Mouse (Mus musculus) adrenal gland, adult 8-10 months (tissue): Measurements from ENCODE around the gene Hbb-bt. TPM values are rescaled to one million over a fixed set of nuclear protein-coding genes. Genes with fewer than 3 reads are reported as not detected.
"Not testable (repeated sequence)": the region's sequence is repeated elsewhere in the genome, so short reads cannot be mapped to it uniquely, and the experiment has no call there.

Source experiments
- DNase-seq: peaks from one replicate; pipeline ENCODE4 v3.0.0; 2022
- total RNA-seq, 4 experiments: library from RNA; stranded (reverse); gene quantifications; 2 replicates each; pipeline ENCODE4 v1.2.4; 2022

Gene Hbb-bt
- total RNA-seq, 4 experiments from 2014 or later, result 78.2 to 176 (median 90.4) TPM

DNA sequence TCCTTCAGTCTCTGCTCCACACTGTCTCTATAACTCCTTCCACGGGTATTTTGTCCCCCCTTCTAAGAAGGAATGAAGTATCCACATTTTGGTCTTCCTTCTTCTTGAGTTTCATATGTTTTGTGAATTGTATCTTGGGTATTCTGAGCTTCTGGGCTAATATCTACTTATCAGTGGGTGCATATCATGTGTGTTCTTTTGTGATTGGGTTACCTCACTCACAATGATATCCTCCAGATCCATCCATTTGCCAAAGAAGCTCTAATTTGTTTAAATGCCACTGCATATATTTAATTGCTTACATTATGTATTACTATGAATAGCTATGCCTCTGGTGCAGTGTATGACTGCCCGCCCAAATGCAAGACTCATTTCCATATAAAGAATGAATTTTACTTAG is 5.7 kb downstream of the Hbb-bt start:
- DNase-seq, result not testable (repeated sequence)

DNA sequence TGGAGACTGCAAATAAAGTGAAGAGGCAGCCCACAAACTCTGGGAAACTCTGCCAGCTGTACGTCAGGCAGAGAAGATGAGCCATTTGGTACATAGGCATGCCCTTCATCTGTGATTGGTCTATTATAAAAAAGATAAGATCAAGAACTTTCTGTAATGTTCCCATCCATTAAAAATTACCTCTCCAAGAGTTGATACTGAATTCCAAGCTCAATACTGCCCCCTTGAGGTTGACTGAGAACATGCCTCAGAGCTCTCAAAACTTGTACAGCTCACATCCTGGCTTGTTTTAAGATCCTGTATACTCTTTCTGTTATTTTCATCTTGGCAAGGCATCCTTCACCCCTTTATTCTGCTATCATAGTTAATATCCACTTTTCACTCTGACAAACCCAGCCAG is 6.9 kb downstream of the Hbb-bt start:
- DNase-seq, result no peak

DNA sequence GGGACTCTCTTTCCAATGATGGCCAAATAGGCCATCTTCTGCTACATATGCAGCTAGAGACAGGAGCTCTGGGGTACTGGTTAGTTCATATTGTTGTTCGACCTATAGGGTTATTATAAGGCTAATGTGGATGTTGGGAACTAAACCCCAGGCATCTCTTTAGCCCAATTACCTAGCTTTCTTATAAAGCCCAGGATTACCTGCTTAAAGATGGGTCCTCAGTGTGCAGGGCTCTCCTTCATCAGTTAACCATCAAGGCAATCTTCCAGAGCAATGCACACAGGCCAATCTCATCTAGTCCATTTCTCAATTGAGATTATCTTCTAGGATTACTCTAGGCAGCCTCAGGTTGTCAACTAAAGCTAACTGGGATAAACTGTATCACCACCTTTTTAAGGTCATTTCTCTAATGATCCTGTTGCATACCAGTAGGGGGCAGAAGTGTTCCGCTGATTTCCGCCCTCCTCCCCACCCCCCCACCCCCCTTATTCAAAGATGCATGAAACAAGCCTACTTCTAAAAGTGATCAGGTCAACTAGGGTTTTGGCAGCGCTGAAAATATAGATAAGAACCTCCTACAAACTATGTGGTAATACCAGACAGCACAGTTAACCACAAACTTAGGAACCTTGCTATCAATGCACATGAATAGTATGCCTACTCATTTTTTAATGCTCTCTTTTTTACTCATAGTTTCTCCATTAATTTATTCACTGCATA is 21.0 kb downstream of the Hbb-bt start:
- no peak for DNase-seq

DNA sequence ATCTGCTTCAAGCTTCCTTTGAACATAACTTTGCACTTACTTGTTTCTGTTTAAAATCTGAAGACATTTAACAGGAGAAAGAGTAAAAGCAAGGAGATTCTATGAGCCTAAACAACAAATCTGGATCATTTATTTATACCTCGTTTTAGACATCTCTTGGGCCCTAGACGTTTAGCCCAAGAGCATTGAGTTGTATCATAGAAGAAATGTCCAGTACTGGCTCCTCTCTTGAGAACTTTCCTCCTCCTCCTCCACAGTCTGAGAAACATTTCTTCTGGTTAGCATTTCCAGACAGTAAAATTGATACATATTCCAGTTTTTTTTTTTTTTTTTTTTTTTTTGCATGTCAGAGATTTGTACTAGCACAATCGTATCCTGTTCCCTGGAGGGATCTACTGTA is 22.1 kb downstream of the Hbb-bt start, which contains the start of gene Olfr67:
Olfr67 (minus strand) TSS at position 101 of the 400 bp plus-strand sequence.
- DNase-seq, result no peak

DNA sequence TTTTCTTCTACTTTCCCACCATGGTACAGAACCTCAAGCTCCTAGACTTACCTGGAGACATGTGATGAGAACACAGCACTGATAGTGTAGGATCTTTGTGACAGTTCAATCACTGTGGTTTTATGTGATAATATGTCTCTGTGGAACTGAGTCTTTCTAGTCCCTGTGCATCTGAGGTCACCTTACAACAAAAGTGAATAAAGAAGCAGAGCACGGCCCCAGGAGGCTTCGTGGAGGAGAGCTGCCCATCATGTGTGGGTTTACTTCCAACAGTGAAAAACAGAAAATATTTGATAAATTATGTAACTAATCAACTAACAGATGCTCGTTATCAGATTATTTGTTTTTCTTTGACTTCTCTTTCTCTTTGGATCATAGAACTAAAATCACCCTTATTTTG is 34.2 kb downstream of the Hbb-bt start, which contains the start of gene Olfr68:
Olfr68 (minus strand) TSS at position 101 of the 400 bp plus-strand sequence.
- no peak for DNase-seq

DNA sequence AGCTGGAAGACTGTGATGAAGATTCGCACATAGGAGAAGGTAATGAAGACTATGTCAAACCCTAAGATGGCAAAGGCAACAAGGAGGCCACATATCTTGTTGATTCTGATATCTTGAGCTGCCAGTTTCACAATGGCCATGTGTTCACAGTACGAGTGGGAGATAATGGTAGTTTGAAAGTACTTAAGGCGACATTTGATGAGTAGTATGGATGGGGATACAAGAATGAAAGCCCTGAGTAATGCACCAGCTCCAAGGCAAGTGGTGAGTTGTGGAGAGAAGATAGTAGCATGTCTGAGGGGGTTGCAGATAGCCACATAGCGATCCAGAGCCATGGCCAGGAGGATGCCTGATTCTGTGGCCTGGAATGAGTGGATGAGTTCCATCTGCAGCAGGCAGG is 36.1 kb downstream of the Hbb-bt start:
- DNase-seq, result not testable (repeated sequence)

DNA sequence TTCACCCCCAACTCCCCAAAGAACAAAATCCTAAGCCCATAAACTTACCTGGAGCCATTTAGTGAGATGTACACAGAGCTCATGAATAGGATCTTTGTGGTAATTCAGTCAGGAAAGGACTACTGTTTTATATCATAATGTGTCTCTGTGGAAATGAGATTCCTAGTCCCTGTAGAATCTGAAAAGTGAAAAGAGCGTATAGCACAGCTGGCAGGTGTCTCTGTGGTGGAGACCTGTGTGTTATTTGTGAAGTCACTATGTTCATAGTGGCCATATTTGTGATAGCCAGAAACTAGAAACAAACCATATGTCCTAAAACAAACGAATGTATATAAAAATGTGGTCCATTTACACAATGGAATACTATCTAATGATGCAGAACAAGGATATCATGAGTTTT is 42.3 kb downstream of the Hbb-bt start, which contains the start of gene Olfr69:
Olfr69 (minus strand) TSS at position 101 of the 400 bp plus-strand sequence.
- no peak for DNase-seq

DNA sequence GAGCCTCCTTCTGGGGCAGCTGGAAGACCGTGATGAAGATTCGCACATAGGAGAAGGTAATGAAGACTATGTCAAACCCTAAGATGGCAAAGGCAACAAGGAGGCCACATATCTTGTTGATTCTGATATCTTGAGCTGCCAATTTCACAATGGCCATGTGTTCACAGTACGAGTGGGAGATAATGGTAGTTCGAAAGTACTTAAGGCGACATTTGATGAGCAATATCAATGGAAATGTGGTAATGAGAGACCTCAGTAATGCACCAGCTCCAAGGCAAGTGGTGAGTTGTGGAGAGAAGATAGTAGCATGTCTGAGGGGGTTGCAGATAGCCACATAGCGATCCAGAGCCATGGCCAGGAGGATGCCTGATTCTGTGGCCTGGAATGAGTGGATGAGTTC is 46.1 kb downstream of the Hbb-bt start:
- not testable (repeated sequence) for DNase-seq

Other genes with a start within 250 kb of the Hbb-bt start
- not detected for gene Olfr616, start 244.9 kb downstream of the Hbb-bt start, total RNA-seq
- gene Olfr617, start 240.9 kb downstream of the Hbb-bt start, total RNA-seq, result not detected
- gene Olfr618, start 223.9 kb downstream of the Hbb-bt start, total RNA-seq, result not detected
- gene Olfr619, start 213.4 kb downstream of the Hbb-bt start, total RNA-seq, result not detected
- gene Olfr620, start 201.5 kb downstream of the Hbb-bt start, total RNA-seq, result not detected
- gene Olfr622, start 171.3 kb downstream of the Hbb-bt start, total RNA-seq, result not detected
- not detected for gene Olfr623, start 150.3 kb downstream of the Hbb-bt start, total RNA-seq
- gene Olfr624, start 142.8 kb downstream of the Hbb-bt start, total RNA-seq, result under 1 TPM in 1 of 4 experiments, not detected in 3; 0.06 TPM
- gene Olfr625-ps1, start 131.3 kb downstream of the Hbb-bt start, total RNA-seq, result not detected
- not detected for gene Olfr243, start 99.3 kb downstream of the Hbb-bt start, total RNA-seq
- gene Olfr628, start 83.6 kb downstream of the Hbb-bt start, total RNA-seq, result not detected
- gene Olfr629, start 69.1 kb downstream of the Hbb-bt start, total RNA-seq, result not detected
- not detected for gene Olfr630, start 56.7 kb downstream of the Hbb-bt start, total RNA-seq
- not detected for gene Olfr69, start 42.4 kb downstream of the Hbb-bt start, total RNA-seq
- not detected for gene Olfr68, start 34.3 kb downstream of the Hbb-bt start, total RNA-seq
- gene Olfr67, start 22.2 kb downstream of the Hbb-bt start, total RNA-seq, result not detected
- gene Hbb-bs, start 14.1 kb upstream of the Hbb-bt start, total RNA-seq, result 1,000 to 10,000 TPM in 1 of 4 experiments, 100 to 1,000 TPM in 3; 738 to 2,114 (median 834) TPM
- not detected for gene Hbb-bh2, start 26.5 kb upstream of the Hbb-bt start, total RNA-seq
- not detected for gene Hbb-bh1, start 29.2 kb upstream of the Hbb-bt start, total RNA-seq
- gene Hbb-y, start 39.2 kb upstream of the Hbb-bt start, total RNA-seq, result not detected
- not detected for gene Olfr66, start 72.3 kb upstream of the Hbb-bt start, total RNA-seq
- not detected for gene Olfr64, start 80.5 kb upstream of the Hbb-bt start, total RNA-seq
- gene Olfr65, start 89.5 kb upstream of the Hbb-bt start, total RNA-seq, result not detected
- not detected for gene Olfr631, start 114.8 kb upstream of the Hbb-bt start, total RNA-seq
- not detected for gene Olfr632, start 120.4 kb upstream of the Hbb-bt start, total RNA-seq
- not detected for gene Olfr633, start 130.4 kb upstream of the Hbb-bt start, total RNA-seq
- under 1 TPM in 3 of 4 experiments, not detected in 1; 0.03 to 0.06 (median 0.06) TPM for gene Olfr635, start 157.2 kb upstream of the Hbb-bt start, total RNA-seq
- gene Olfr638, start 184.8 kb upstream of the Hbb-bt start, total RNA-seq, result not detected
- under 1 TPM in 2 of 4 experiments, not detected in 2; 0.05 to 0.09 TPM for gene Olfr639, start 203.3 kb upstream of the Hbb-bt start, total RNA-seq
- not detected for gene Olfr640, start 211.6 kb upstream of the Hbb-bt start, total RNA-seq
- gene Olfr641, start 221.4 kb upstream of the Hbb-bt start, total RNA-seq, result not detected
- not detected for gene Olfr642, start 238.7 kb upstream of the Hbb-bt start, total RNA-seq
- not detected for gene 4930516K23Rik, start 247.4 kb upstream of the Hbb-bt start, total RNA-seq